Mouse (Mus musculus) erythroblast, embryonic 14.5 days (primary cell): Measurements from ENCODE around the gene Hand1.

Experiments
- GATA1 ChIP-seq: IDR thresholded peaks from 2 replicates; pipeline ENCODE4 v1.6.1; 2012; ENCODE audit warnings: low read length, inconsistent platforms, mixed read lengths
- TAL1 ChIP-seq: IDR thresholded peaks from 3 replicates; pipeline ENCODE4 v1.6.1; 2012; ENCODE audit warnings: low read length, inconsistent platforms, mixed read lengths

- TF ChIP-seq TAL1: no peak
- no peak for TF ChIP-seq GATA1
These were observed 32.2 kb downstream of the Hand1 start for GRCm38 (mm10) chr11:57800266-57800951.
